ENCODE assay signal across 8 mouse cellular contexts in the genomic region with DNA sequence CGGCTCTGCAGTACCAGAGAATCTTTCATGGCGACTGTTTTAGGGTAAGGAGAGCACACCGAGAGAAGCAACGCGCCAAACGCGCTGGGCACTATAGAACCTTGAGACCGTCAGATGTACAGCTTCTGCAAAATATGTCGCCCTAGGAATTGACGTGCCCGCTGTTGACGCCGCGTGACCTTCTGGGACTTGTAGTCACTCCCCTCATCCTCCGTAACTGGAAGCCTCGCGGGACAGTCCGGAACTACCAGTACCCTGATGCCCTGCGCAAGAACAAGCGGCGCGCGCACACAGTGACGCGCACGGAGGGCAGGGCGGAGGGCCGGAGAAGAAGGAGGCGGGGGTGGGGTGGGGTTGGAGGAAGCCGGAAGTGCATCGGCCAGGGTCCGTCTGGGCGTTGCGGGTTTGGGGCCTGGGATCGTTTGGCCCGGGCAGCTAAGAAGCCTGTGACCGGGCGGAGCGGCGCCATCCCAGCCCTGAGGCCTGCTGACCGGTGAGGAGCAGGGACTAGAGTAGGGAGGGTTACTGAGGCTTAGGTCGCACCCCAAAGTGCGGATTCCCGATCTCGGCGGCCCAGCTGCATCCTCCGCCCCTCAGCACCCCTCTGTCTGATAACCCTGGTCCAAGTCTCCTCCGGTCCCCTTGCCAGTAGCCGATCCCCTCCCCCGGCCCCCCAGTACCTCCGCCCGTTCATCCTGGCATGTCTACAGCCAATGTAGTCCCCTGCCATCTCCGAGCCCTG. TPM values are rescaled to one million over a fixed set of nuclear protein-coding genes. Genes with fewer than 3 reads are reported as not detected.
DNase-seq lines count a peak whose midpoint lies in the region; ATAC-seq and TF ChIP-seq lines count a peak whose summit lies in the region.

Gene Ciao1, minus strand, starts transcription at position 225 of the 742 bp plus-strand sequence.
Gene Tmem127, plus strand, starts transcription at position 317 of the 742 bp plus-strand sequence.

- no peaks in the 10 kb centered on the region for H3K9me3 ChIP-seq in hindbrain, embryonic 13.5 days

- H3K27me3 ChIP-seq in Patski: no peaks in the 10 kb centered on the region
- no peaks in the 10 kb centered on the region for H3K27me3 ChIP-seq in hindbrain, embryonic 13.5 days

- peaks cover 42% of the 10 kb centered on the region for H3K4me1 ChIP-seq in hindbrain, embryonic 13.5 days (replicated peaks)

- peak; percentile 90 for ATAC-seq in Patski
- ATAC-seq in hindbrain, embryonic 13.5 days (ENCODE audit: low FRiP score): peak; percentile 98

- in situ Hi-C loops in Patski (cut with MboI; ENCODE audit: low pct_unique_long_range_greater_than_20kb): no loop called here

- no peak for TF ChIP-seq CTCF in Patski (IDR thresholded peaks at IDR 0.05)

- peak within 1 kb of the TSS; percentile 87 for H3K27ac ChIP-seq in hindbrain, embryonic 13.5 days

- peaks cover 51% of the 10 kb centered on the region for H3K36me3 ChIP-seq in hindbrain, embryonic 13.5 days

- POLR2A ChIA-PET in Patski (lab: Charles Lee): interaction anchor here (1.4 to 2.8 kb wide), 2 partner anchors 20 to 21 kb away, joined by 3 to 12 read pairs; partner anchors contain the start of gene Stard7

- CTCF ChIA-PET in Patski (lab: Charles Lee): interaction anchor here (0.7 to 9.4 kb wide), 2 partner anchors 18 to 93 kb away, joined by 3 to 66 read pairs; no protein-coding TSS in a partner anchor

- H3K4me2 ChIP-seq in hindbrain, embryonic 13.5 days: peak within 1 kb of the TSS; percentile 87

- peak; percentile 92 for DNase-seq in Patski (ENCODE audit: low read depth, low spot score)
- DNase-seq in cerebellum, postnatal 14 days: peak; percentile 98
- DNase-seq in frontal cortex, postnatal 14 days (ENCODE audit: low spot score in 2 of 2): peak; percentile 95 to 97
- peak; percentile 89 to 90 for DNase-seq in layer of hippocampus, postnatal 25 days (ENCODE audit: extremely low spot score in 1 of 2, low spot score in 1 of 2)
- peak; percentile 99 for DNase-seq in lung, postnatal 25 days (ENCODE audit: low spot score)
- peak; percentile 98 for DNase-seq in retina, embryonic 14.5 days (ENCODE audit: low spot score)
- peak; percentile 97 for DNase-seq in thymus, postnatal 4 days

- WGBS in hindbrain, embryonic 13.5 days: under 1% methylated on average over 52 of the region's 53 CpGs

- peak within 1 kb of the TSS; percentile 97 for H3K4me3 ChIP-seq in hindbrain, embryonic 13.5 days

- H3K9ac ChIP-seq in hindbrain, embryonic 13.5 days: peak within 1 kb of the TSS; percentile 96

RNA-seq across cellular contexts. Expression of gene Ciao1, which starts in this region (rescaled TPM):
- 70.5 TPM for polyA plus RNA-seq in Patski (2021)
- polyA plus RNA-seq in hindbrain, embryonic 13.5 days (2015; fragmentation: Nextera tagmentation; extraction: Ambion mirVana): 60.7 and 66.8 TPM in 2 replicates
- 10 to 100 TPM; 76.0 to 87.5 TPM for total RNA-seq in layer of hippocampus, postnatal 25 days (2021)

RNA-seq across cellular contexts. Expression of gene Tmem127, which starts in this region (rescaled TPM):
- polyA plus RNA-seq in Patski (2021): 81.1 TPM
- 49.0 TPM in 2 replicates for polyA plus RNA-seq in hindbrain, embryonic 13.5 days (2015; fragmentation: Nextera tagmentation; extraction: Ambion mirVana)
- 10 to 100 TPM; 83.4 to 83.5 TPM for total RNA-seq in layer of hippocampus, postnatal 25 days (2021)

Comparison
In these comparisons a context has a peak if more than half of its experiments do, and no peak if none do; other contexts are left out.
1. Peak in every context shown above with its lines: DNase-seq, ATAC-seq, H3K4me3 ChIP-seq and H3K27ac ChIP-seq.